In genomic region chr4:130878273-130879047, GRCm38 (mm10) we compare ENCODE assay signal across 8 mouse cellular contexts. TPM values are rescaled to one million over a fixed set of nuclear protein-coding genes. Genes with fewer than 3 reads are reported as not detected.
DNase-seq lines count a peak whose midpoint lies in the region; ATAC-seq and TF ChIP-seq lines count a peak whose summit lies in the region.

No protein-coding gene starts in this region.

- H3K4me3 ChIP-seq in CH12.LX (replicated peaks in 1 of 3; ENCODE audit: low read depth in 2 of 3, low read length in 2 of 3, poor library complexity in 1 of 3): no peak overlapping the region
- peak overlapping the region; percentile 16 for H3K4me3 ChIP-seq in forebrain, embryonic 15.5 days
- no peak overlapping the region for H3K4me3 ChIP-seq in lung, adult 2 months (replicated peaks; ENCODE audit: extremely low read depth, low read depth, low read length)

- H3K4me2 ChIP-seq in CH12.LX (ENCODE audit: insufficient read depth, low read depth, poor library complexity, severe bottlenecking): peak overlapping the region; percentile 48; the same call in 1 of the 2 replicates
- H3K4me2 ChIP-seq in forebrain, embryonic 15.5 days (replicated peaks): peak overlapping the region; percentile 42

- DNase-seq in CH12.LX (ENCODE audit: extremely low read depth): peak; percentile 78
- DNase-seq in c-Kit-positive CD71-positive TER-119-positive erythroid progenitor cells, embryonic 14.5 days (ENCODE audit: low spot score): peak; percentile 57
- DNase-seq in heart, postnatal 25 days (ENCODE audit: low spot score): peak; percentile 66
- DNase-seq in layer of hippocampus, adult 11-12 months (ENCODE audit: low spot score): peak; percentile 94
- peak; percentile 82 for DNase-seq in lung, adult 2 months
- peak; percentile 69 for DNase-seq in testis, postnatal 14 days (ENCODE audit: low spot score)

- peaks cover 0 to 8% of the 10 kb centered on the region in 2 experiments; a peak in 2 of 4 replicates for H3K4me1 ChIP-seq in CH12.LX (ENCODE audit: control insufficient read depth in 1 of 2, insufficient read depth in 2 of 2)
- H3K4me1 ChIP-seq in forebrain, embryonic 15.5 days: peaks cover 14% of the 10 kb centered on the region
- H3K4me1 ChIP-seq in lung, adult 2 months (ENCODE audit: control insufficient read depth, insufficient read depth, low read length): no peaks in the 10 kb centered on the region; the same call in 1 of the 2 replicates

- H3K36me3 ChIP-seq in CH12.LX (replicated peaks in 1 of 2; ENCODE audit: control insufficient read depth in 1 of 2, insufficient read depth in 1 of 2, low read length in 1 of 2): no peaks in the 10 kb centered on the region
- H3K36me3 ChIP-seq in forebrain, embryonic 15.5 days: no peaks in the 10 kb centered on the region

- TF ChIP-seq RAD21 in CH12.LX (IDR thresholded peaks at IDR 0.05; ENCODE audit: low read depth, low read length): peak; percentile 79

- in situ Hi-C loops in CH12.LX (cut with MboI; ENCODE audit: low pct_ligation_motif_present, low pct_unique_long_range_greater_than_20kb, low sequenced_read_pairs): loop anchor here (5.0 kb wide), 1 partner anchor 91 kb away; no protein-coding TSS in a partner anchor

- intact Hi-C loops in heart, postnatal 25 days (cut with DNase I): loop anchor here (1.0 kb wide), 1 partner anchor 88 kb away; no protein-coding TSS in a partner anchor

- no peaks in the 10 kb centered on the region for H3K79me2 ChIP-seq in CH12.LX (replicated peaks; ENCODE audit: control insufficient read depth, extremely low read depth, insufficient read depth, poor library complexity, severe bottlenecking)

- TF ChIP-seq POLR2A in CH12.LX (IDR thresholded peaks at IDR 0.05; ENCODE audit: low read depth, low read length): no peak
- no peak for TF ChIP-seq POLR2A in lung, adult 2 months (IDR thresholded peaks at IDR 0.05; ENCODE audit: borderline replicate concordance, extremely low read depth, low read depth, low read length)

- H3K9me3 ChIP-seq in CH12.LX (replicated peaks; ENCODE audit: low read length): peaks cover 4% of the 10 kb centered on the region
- no peaks in the 10 kb centered on the region for H3K9me3 ChIP-seq in forebrain, embryonic 15.5 days

- 4% methylated on average over 20 of the region's 21 CpGs for WGBS in forebrain, embryonic 15.5 days
- WGBS in lung, adult 2 months: 9% methylated on average over 21 of the region's 21 CpGs

- no peak for TF ChIP-seq EP300 in CH12.LX (IDR thresholded peaks at IDR 0.05; ENCODE audit: low read length)

- no peak overlapping the region for H3K9ac ChIP-seq in CH12.LX (ENCODE audit: insufficient read depth, low read depth)
- 0 out of 2 replicates have a peak overlapping the region, but pooled peaks have one; percentile 22 for H3K9ac ChIP-seq in forebrain, embryonic 15.5 days (replicated peaks)

- TF ChIP-seq CTCF in CH12.LX (conservative IDR thresholded peaks at IDR 0.05 in 1 of 2, IDR thresholded peaks at IDR 0.05 in 1 of 2; ENCODE audit: low read depth in 2 of 2, low read length in 2 of 2): peak; percentile 42 to 89; a peak in 3 of 4 replicates
- TF ChIP-seq CTCF in lung, adult 2 months (IDR thresholded peaks at IDR 0.05; ENCODE audit: insufficient read depth, low read length): peak; percentile 76

- ATAC-seq in forebrain, embryonic 15.5 days (replicated peaks): peak; percentile 78
- peak; percentile 58; the same call in 1 of the 2 replicates for ATAC-seq in neutrophil, adult 5-6 weeks (ENCODE audit: extremely low read depth, insufficient number of reproducible peaks, low FRiP score, poor library complexity, severe bottlenecking)

- peaks cover 91% of the 10 kb centered on the region for H3K27me3 ChIP-seq in CH12.LX (replicated peaks)
- peaks cover 6% of the 10 kb centered on the region; the same call in 1 of the 2 replicates for H3K27me3 ChIP-seq in forebrain, embryonic 15.5 days

- H3K27ac ChIP-seq in CH12.LX (ENCODE audit: insufficient read depth, low read depth): no peak overlapping the region
- H3K27ac ChIP-seq in forebrain, embryonic 15.5 days (replicated peaks): peak overlapping the region; percentile 22; the same call in 1 of the 2 replicates

- dilution Hi-C loops in CH12.LX (cut with MboI; ENCODE audit: extremely low pct_ligation_motif_present, extremely low pct_unique_long_range_greater_than_20kb, low sequenced_read_pairs): no loop called here

TF ChIP-seq in CH12.LX, 34 proteins besides CTCF, POLR2A, EP300 and RAD21:
- TF ChIP-seq ZC3H11A (IDR thresholded peaks at IDR 0.05; ENCODE audit: low read depth, low read length) (peak; percentile 85), BHLHE40 (IDR thresholded peaks at IDR 0.05; ENCODE audit: low read depth, low read length) (no peak), SMC3 (IDR thresholded peaks at IDR 0.05; ENCODE audit: low read depth, low read length) (peak; percentile 95), GABPA (IDR thresholded peaks at IDR 0.05; ENCODE audit: insufficient replicate concordance, low read depth, low read length) (no peak), TBP (conservative IDR thresholded peaks at IDR 0.05; ENCODE audit: low read depth, low read length) (no peak), MEF2A (IDR thresholded peaks at IDR 0.05; ENCODE audit: borderline replicate concordance, low read depth, low read length) (no peak), ELF1 (IDR thresholded peaks at IDR 0.05; ENCODE audit: low read depth, low read length) (no peak)
TF ChIP-seq in CH12.LX: peak in this region for 2.

RNA-seq across cellular contexts. Expression of gene Laptm5, which starts 34.5 kb away (rescaled TPM):
- total RNA-seq in CH12.LX (2012; rRNA removed) (182 and 225 TPM in 2 replicates), CH12.LX (2014; rRNA removed) (32.3 and 41.1 TPM in 2 replicates)
- polyA plus RNA-seq in CH12.LX (2012; ENCODE audit: insufficient read length, low read depth): 486 and 594 TPM in 2 replicates
- polyA plus RNA-seq in forebrain, embryonic 15.5 days (2015; fragmentation: Nextera tagmentation; extraction: Ambion mirVana): 21.6 and 26.4 TPM in 2 replicates
- 10 to 100 TPM; 17.8 to 18.4 TPM for total RNA-seq in heart, postnatal 25 days (2021)
- polyA plus RNA-seq in lung, adult 2 months (2012; rRNA removed): 258 and 317 TPM in 2 replicates
- 338 and 404 TPM in 2 replicates for total RNA-seq in neutrophil, adult 5-6 weeks (2017)
